Mouse (Mus musculus) heart, embryonic 14.5 days (tissue): ENCODE data around the gene Akap2. TPM values are rescaled to one million over a fixed set of nuclear protein-coding genes. Genes with fewer than 3 reads are reported as not detected.
"Not testable (repeated sequence)": the region's sequence is repeated elsewhere in the genome, so short reads cannot be mapped to it uniquely, and the experiment has no call there.

Source experiments
- ATAC-seq: fragments of 200-750 bp; cut with Nextera tagmentation; 2 replicates; pipeline ENCODE4 v1.8.0; 2017; ENCODE audit warnings: low read depth, moderate TSS enrichment; ENCODE audit not compliant: insufficient number of reproducible peaks, insufficient read depth, low FRiP score
- H3K27ac ChIP-seq, 2 experiments: fragments of 200-500 bp in 1 of 2; fragments of 300-500 bp in 1 of 2; sonication (generic) in 1 of 2; replicated peaks in 1 of 2; 2 replicates each; pipeline ENCODE4 v1.5.1; 2012 to 2014; ENCODE audit warnings: low read depth in 2 of 2, low read length in 2 of 2, control low read depth in 1 of 2, mild to moderate bottlenecking in 1 of 2, mixed read lengths in 1 of 2; ENCODE audit not compliant: control insufficient read depth in 1 of 2, insufficient read depth in 1 of 2
- H3K27me3 ChIP-seq: fragments of 300-500 bp; sonication (generic); 2 replicates; pipeline ENCODE4 v1.6.1; 2014; ENCODE audit warnings: mild to moderate bottlenecking, low read length, control low read depth; ENCODE audit not compliant: control insufficient read depth, insufficient read depth
- H3K36me3 ChIP-seq: fragments of 300-500 bp; sonication (generic); 2 replicates; pipeline ENCODE4 v1.6.1; 2014; ENCODE audit warnings: mild to moderate bottlenecking, control low read depth, low read length, mixed read lengths; ENCODE audit not compliant: control insufficient read depth, insufficient read depth
- H3K4me1 ChIP-seq, 2 experiments: fragments of 200-500 bp in 1 of 2; fragments of 300-500 bp in 1 of 2; sonication (generic) in 1 of 2; 2 replicates each; pipeline ENCODE4 v1.6.1; 2012 to 2014; ENCODE audit warnings: low read length in 2 of 2, control low read depth in 1 of 2, mixed read lengths in 1 of 2; ENCODE audit not compliant: control insufficient read depth in 2 of 2, insufficient read depth in 2 of 2
- H3K4me2 ChIP-seq: fragments of 300-500 bp; sonication (generic); 2 replicates; pipeline ENCODE4 v1.6.1; 2014; ENCODE audit warnings: mild to moderate bottlenecking, low read length
- H3K4me3 ChIP-seq, 2 experiments: fragments of 200-500 bp in 1 of 2; fragments of 300-500 bp in 1 of 2; sonication (generic) in 1 of 2; 2 replicates each; pipeline ENCODE4 v1.5.1; 2012 to 2014; ENCODE audit warnings: low read length in 2 of 2, mild to moderate bottlenecking in 2 of 2, control low read depth in 1 of 2, low read depth in 1 of 2, moderate library complexity in 1 of 2; ENCODE audit not compliant: control insufficient read depth in 1 of 2, insufficient read depth in 1 of 2
- H3K9ac ChIP-seq: fragments of 300-500 bp; sonication (generic); 2 replicates; pipeline ENCODE4 v1.6.1; 2014; ENCODE audit warnings: mild to moderate bottlenecking, low read length
- H3K9me3 ChIP-seq: fragments of 300-500 bp; sonication (generic); 2 replicates; pipeline ENCODE4 v1.6.1; 2016; ENCODE audit warnings: low read length, control low read depth; ENCODE audit not compliant: control insufficient read depth
- WGBS: fragments of 180-500 bp; shearing (Covaris S2); extraction: QIAGEN DNeasy Blood & Tissue Kit; methylation state at CpG from one replicate; pipeline ENCODE4 v1.1.7; 2014; 5-methylcytosine and 5-hydroxymethylcytosine counted together
- polyA plus RNA-seq: library from polyadenylated mRNA; unstranded; fragments of >200 nt; fragmentation: Nextera tagmentation; extraction: Ambion mirVana; gene quantifications from 2 replicates; pipeline ENCODE4 v1.2.1, GENCODE M21; 2014

The Akap2 gene
- polyA plus RNA-seq, 1 experiment from 2014 or later = 52.0 TPM

- H3K4me1 ChIP-seq = peaks cover 27 to 55% of the 10 kb centered on the region in 2 experiments
- H3K27me3 ChIP-seq = no peaks in the 10 kb centered on the region
- no peak overlapping the region for H3K4me3 ChIP-seq
- no peak overlapping the region for H3K4me2 ChIP-seq
- no peaks in the 10 kb centered on the region for H3K9me3 ChIP-seq
- ATAC-seq = no peak
- H3K36me3 ChIP-seq = peaks cover 10% of the 10 kb centered on the region
- H3K9ac ChIP-seq = no peak overlapping the region
- 67% methylated on average over 3 of the region's 3 CpGs for WGBS
- H3K27ac ChIP-seq = peak overlapping the region in 1 of 2 experiments; percentile 66; a peak in 1 of 4 replicates
Observed at GRCm38 (mm10) chr4:57884511-57884910, 167.1 kb downstream of the Akap2 start.

DNA sequence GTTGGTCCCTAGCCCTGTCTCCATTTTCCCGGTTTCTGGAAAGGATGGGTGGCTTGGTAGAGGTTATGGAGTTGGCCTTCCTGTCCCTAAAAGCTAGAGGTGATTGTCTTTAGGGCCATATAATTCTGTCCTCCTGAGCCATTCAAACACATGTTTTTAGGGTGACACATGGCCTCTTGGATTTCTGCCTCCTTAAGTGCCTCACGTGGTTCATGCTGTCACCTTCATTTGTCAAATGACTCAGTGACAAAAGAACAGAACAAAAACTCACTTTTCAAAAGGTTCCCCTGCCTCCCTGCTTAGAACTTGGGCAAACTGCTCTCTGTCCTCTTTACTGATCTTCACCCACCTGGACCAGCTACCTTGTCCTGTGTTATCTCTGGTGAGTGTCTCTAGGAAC lies 167.7 kb downstream of the Akap2 start:
- H3K9me3 ChIP-seq = no peaks in the 10 kb centered on the region
- H3K4me1 ChIP-seq = peaks cover 27 to 50% of the 10 kb centered on the region in 2 experiments
- WGBS = 59% methylated on average over 2 of the region's 2 CpGs
- ATAC-seq = no peak
- no peak overlapping the region for H3K4me3 ChIP-seq
- H3K4me2 ChIP-seq = no peak overlapping the region
- H3K36me3 ChIP-seq = peaks cover 9% of the 10 kb centered on the region
- H3K27me3 ChIP-seq = no peaks in the 10 kb centered on the region
- H3K9ac ChIP-seq = no peak overlapping the region
- H3K27ac ChIP-seq = no peak overlapping the region

DNA sequence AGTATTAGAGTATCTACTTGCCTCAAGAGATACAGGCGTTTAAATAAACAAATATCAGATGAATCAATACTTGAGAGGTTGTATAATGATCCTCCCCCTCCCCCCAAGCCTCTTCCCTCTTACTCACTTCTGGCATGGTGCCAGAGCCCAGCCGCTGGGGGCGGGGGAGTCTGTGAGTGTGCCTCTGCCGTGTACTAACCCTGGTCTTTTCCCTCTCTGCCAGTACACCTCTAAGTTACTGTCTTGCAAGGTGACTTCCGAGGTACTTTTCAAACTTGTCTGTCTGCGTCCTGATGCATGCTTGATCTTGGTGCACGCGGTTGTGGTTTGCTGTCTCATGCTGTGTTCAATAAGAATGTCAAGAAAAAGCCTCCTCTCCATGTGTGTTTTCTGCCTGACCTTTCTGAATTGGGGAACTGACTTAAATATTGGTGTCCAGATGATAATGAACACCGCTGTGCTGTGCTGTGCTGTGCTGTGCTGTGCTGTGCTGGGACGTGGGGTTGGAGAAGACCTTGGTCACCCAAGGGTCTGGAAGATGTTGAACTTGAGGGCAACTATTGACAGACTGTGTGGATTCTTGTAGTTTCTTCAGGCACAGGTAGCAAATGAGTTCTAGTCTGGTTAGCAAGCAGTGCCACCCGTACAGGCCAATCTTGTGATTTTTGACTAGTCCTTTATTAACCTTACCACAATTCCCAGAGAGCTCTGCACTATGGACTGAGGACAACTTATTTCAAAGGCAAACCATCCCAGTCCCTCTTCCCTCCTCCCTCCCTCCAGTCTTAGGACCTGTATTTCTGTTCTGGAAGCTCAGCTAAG lies 168.8 kb downstream of the Akap2 start:
- H3K36me3 ChIP-seq = peaks cover 9% of the 10 kb centered on the region
- no peaks in the 10 kb centered on the region for H3K27me3 ChIP-seq
- H3K4me2 ChIP-seq = no peak overlapping the region
- H3K4me1 ChIP-seq = peaks cover 27 to 50% of the 10 kb centered on the region in 2 experiments
- no peak overlapping the region for H3K4me3 ChIP-seq
- 52% methylated on average over 11 of the region's 11 CpGs for WGBS
- H3K9me3 ChIP-seq = no peaks in the 10 kb centered on the region
- ATAC-seq = 0 out of 2 replicates have a peak, but pooled peaks have one; percentile 42
- H3K9ac ChIP-seq = no peak overlapping the region
- peak overlapping the region in 1 of 2 experiments; percentile 29; a peak in 1 of 4 replicates for H3K27ac ChIP-seq

- Histone ChIP-seq H3K4me1 (peaks cover 27 to 50% of the 10 kb centered on the region in 2 experiments), H3K36me3 (0 out of 2 replicates have a peak, but pooled peaks cover 4% of the 10 kb centered on the region), H3K4me2 (no peak overlapping the region), H3K9me3 (no peaks in the 10 kb centered on the region), H3K27ac (peak overlapping the region in 1 of 2 experiments; percentile 29; a peak in 1 of 4 replicates), H3K4me3 (no peak overlapping the region), H3K27me3 (no peaks in the 10 kb centered on the region), H3K9ac (no peak overlapping the region)
- 85% methylated on average over 3 of the region's 3 CpGs for WGBS
- no peak for ATAC-seq
Observed at GRCm38 (mm10) chr4:57886888-57887230, 169.4 kb downstream of the Akap2 start.

- H3K27ac ChIP-seq = no peak overlapping the region
- no peak overlapping the region for H3K9ac ChIP-seq
- H3K36me3 ChIP-seq = peaks cover 11% of the 10 kb centered on the region
- no peaks in the 10 kb centered on the region for H3K27me3 ChIP-seq
- ATAC-seq = no peak
- no peak overlapping the region for H3K4me2 ChIP-seq
- no peaks in the 10 kb centered on the region for H3K9me3 ChIP-seq
- H3K4me1 ChIP-seq = peaks cover 19 to 38% of the 10 kb centered on the region in 2 experiments
- H3K4me3 ChIP-seq = no peak overlapping the region
- 97% methylated on average over 2 of the region's 2 CpGs for WGBS
Observed at GRCm38 (mm10) chr4:57888246-57888645, 170.8 kb downstream of the Akap2 start.

DNA sequence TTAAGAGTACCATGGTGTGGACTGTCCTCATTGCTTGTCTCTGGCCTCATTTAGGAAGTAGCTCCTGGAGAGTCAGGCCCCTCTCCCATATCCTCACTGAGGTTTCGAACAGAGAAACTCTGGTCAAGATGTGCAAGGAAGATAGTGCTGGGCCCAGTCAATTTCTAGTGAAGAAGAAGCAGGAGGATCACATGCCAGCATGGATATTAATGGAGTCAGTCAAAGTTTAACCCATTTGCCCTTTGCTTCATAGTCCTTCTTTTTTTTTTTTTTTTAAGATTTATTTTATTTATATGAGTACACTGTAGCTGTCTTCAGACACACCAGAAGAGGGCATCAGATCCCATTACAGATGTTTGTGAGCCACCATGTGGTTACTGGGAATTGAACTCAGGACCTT lies 171.5 kb downstream of the Akap2 start:
- not testable (repeated sequence) for H3K27ac ChIP-seq, H3K4me3 ChIP-seq, H3K4me2 ChIP-seq, H3K9ac ChIP-seq, H3K27me3 ChIP-seq, H3K9me3 ChIP-seq, ATAC-seq
- H3K4me1 ChIP-seq = peaks cover 17 to 31% of the 10 kb centered on the region in 2 experiments
- 100% methylated on average over 1 of the region's 1 CpGs for WGBS
- H3K36me3 ChIP-seq = peaks cover 19% of the 10 kb centered on the region

GRCm38 (mm10) chr4:57889773-57890172 lies 172.3 kb downstream of the Akap2 start:
- H3K4me2 ChIP-seq = no peak overlapping the region
- H3K9me3 ChIP-seq = no peaks in the 10 kb centered on the region
- peaks cover 11 to 23% of the 10 kb centered on the region in 2 experiments for H3K4me1 ChIP-seq
- H3K27me3 ChIP-seq = no peaks in the 10 kb centered on the region
- no peak overlapping the region for H3K4me3 ChIP-seq
- H3K9ac ChIP-seq = no peak overlapping the region
- no peak overlapping the region for H3K27ac ChIP-seq
- peaks cover 23% of the 10 kb centered on the region for H3K36me3 ChIP-seq
- no peak for ATAC-seq
- 87% methylated on average over 8 of the region's 8 CpGs for WGBS
